Mouse (Mus musculus) adrenal gland, postnatal 25 days (tissue): Measurements from ENCODE around the gene Ezh1. TPM values are rescaled to one million over a fixed set of nuclear protein-coding genes. Genes with fewer than 3 reads are reported as not detected.

Experiments
- DNase-seq: peaks from one replicate; pipeline ENCODE4 v3.0.0; 2021; ENCODE audit warnings: mixed read lengths
- total RNA-seq: library from RNA; stranded (reverse); gene quantifications from 2 replicates; pipeline ENCODE4 v1.2.3, GENCODE M21; 2021

The Ezh1 gene
- total RNA-seq, 1 experiment from 2014 or later = 49.6 TPM

DNA sequence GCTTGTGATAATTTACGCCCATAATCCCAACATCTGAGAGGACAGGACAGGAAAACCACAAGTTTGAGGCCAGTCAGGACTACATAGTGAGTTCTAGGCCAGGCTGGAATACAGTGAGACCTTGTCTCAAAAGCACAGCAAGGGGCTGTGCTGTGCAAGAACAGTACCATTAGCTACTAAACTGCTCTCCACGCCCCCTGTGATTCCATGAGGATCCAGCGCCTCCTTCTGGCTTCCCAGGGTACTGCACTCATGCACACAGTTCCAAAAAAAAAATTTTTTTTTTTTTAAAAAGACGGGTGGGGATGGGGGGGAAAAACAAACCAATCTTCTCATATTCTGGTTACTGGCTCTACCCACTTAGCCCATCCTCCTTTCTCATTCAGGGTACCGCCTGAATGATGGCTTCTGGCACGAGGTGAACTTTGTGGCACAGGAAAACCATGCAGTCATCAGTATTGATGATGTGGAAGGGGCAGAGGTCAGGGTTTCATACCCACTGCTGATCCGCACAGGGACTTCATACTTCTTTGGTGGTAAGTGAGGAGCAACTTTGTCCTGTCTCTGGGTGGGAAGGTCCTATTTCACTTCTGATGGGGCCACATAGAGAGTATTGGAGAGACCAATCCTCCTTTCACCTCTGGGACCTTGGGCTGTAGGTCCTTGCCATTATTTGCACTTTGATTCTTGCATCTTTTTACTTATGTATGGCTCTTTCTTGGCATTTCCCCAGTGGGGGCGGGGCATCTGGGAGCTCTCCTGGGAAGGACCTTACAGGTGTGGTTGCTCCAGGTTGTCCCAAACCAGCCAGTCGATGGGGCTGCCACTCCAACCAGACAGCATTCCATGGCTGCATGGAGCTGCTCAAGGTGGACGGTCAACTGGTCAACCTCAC lies 45.2 kb downstream of the Ezh1 start:
- DNase-seq = peak; percentile 77

DNA sequence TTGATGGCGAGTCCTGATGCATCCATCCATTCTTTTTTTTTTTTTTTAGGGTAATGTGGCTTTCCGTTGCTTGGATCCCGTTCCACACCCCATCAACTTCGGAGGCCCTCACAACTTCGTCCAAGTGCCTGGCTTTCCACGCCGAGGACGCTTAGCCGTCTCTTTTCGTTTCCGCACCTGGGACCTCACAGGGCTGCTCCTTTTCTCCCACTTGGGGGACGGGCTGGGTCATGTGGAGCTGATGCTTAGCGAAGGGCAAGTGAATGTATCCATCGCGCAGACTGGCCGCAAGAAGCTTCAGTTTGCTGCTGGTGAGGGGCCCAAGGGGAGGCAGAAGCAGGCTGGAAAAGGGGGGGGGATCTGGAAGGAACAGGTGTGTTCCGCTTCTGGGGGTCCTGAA lies 46.0 kb downstream of the Ezh1 start:
- no peak for DNase-seq

DNA sequence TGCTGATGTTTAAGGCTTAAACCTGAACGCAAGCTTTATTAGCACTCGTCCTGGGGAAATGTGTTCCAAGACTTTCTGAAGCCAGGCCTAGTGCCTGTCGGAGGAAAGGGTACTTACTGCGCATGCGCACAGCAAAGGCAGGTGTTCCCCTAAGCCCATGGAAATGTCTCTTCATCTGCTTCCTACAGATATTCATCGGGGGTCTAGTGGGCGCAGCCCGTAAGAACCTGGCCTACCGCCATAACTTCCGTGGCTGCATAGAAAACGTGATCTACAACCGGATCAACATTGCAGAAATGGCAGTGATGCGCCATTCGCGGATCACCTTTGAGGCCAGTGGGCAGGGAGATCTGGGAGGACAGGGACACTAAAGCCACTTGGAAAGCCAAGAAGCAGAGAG lies 47.0 kb downstream of the Ezh1 start:
- no peak for DNase-seq

DNA sequence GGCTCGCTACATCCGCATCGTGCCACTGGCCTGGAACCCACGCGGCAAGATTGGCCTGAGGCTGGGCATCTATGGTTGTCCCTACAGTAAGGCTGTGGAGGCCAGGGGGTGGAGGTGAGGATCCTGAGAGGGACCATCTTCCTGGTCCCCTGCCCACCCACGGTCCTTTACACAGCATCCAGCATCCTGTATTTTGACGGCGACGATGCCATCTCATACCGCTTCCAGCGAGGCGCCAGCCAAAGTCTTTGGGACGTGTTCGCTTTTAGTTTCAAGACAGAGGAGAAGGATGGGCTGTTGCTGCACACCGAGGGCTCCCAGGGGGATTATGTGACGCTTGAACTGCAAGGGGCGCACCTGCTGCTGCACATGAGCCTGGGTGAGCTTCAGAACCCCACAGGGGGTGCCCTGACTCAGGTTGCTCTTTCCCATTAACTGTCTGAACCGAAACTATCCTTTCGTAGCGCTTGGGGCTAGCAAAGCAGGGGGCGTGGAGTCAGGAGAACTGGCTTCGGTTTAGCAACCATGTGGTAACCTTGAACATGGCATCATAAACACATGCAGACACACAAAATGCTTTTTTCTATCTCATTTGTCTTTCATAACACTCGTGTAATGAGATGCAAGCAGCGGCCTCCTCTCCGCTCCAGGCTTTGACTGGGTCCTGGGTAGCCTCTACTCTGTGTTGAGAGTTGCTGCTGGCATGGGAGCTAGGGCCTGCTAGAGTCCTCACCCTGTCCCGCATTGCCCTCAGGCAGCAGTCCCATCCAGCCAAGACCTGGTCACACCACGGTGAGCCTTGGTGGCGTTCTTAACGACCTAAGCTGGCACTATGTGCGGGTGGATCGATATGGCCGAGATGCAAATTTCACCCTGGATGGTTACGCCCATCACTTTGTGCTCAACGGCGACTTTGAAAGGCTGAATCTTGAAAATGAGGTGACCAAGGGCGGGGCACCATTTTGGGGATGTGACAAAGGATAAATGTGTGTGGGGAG lies 47.9 kb downstream of the Ezh1 start:
- DNase-seq = no peak

DNA sequence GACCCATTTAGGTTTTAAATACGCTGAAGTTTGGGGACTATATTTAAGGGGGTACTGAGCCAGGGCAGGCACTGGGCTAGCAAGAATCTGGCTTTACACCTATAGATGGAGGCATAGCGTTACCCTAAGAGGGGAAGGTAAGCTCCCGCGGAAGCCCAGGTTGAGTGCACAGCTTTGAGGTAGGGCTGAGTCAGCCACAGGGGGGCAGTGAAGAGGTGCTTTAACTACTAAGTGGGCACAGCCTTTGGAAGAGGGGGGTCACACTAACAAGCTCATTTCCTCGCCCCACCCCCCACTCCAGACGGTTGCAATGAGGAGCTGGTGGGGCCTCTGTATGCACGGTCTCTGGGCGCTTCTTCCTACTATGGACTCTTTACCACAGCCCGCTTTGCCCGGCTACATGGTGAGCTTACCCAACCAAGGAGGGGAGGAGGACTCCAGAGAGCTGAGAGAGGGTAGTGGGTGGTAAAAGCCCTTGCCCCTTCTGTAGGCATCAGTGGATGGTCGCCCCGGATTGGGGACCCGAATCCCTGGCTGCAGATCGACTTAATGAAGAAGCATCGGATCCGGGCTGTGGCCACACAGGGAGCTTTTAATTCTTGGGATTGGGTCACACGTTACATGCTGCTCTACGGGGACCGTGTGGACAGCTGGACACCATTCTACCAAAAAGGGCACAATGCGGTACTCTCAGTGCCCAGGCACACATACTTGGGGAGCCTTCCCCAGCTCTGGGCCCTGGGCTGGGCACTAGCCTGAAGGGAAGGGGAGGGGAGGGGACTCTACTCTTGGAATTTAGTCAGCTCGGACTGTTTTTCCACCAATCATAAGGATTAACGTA lies 49.1 kb downstream of the Ezh1 start:
- peak; percentile 52 for DNase-seq

DNA sequence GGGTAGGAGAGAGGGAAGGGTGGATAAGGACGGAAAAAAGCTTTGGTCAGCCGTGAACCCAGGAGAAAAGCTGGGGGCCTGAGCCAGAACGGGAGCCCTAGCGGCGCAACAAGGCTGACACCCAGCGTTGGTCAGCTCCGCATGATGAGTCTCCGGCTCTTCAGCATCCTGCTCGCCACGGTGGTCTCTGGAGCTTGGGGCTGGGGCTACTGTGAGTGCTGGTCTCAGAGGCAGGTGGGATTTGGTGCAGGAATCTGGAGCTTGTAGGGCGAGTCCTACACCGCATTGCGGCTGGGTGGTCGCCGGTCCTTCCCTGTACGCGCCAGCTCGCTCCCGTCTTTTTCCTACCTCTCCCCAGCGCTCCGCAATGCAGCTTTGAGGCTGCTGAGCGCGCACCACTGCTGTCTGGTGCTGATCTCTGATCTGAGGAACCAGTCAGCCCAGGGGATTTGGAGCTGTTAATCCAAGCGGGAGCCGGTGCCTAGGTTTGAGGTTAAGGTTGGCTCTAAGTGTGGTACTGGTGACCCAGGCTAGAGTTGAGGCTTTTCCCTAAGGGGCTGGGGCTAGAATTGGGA lies 50.1 kb downstream of the Ezh1 start:
- DNase-seq = peak; percentile 52

DNA sequence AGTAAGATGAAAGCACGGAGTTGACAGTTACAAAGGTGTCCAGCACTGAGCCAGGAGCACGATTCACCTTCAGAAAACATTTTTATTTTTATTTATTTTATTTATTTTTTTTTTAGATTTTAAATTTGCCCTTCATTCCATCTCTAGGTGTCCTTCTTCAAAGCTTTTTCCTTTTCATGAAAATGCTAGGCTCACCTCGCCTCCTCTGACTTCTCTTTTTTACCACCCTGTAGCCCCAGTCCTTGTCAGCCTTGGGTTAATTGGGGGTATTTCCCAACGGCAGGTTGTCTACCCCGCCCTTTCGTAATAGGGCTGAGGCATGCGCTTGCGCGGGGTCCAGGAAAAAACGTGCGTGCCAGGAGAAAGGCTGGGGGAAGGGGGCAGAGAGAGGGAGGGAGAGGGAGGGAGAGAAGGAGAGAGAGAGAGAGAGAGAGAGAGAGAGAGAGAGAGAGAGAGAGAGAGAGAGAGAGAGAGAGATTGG lies 50.6 kb downstream of the Ezh1 start:
- DNase-seq = no peak

DNA sequence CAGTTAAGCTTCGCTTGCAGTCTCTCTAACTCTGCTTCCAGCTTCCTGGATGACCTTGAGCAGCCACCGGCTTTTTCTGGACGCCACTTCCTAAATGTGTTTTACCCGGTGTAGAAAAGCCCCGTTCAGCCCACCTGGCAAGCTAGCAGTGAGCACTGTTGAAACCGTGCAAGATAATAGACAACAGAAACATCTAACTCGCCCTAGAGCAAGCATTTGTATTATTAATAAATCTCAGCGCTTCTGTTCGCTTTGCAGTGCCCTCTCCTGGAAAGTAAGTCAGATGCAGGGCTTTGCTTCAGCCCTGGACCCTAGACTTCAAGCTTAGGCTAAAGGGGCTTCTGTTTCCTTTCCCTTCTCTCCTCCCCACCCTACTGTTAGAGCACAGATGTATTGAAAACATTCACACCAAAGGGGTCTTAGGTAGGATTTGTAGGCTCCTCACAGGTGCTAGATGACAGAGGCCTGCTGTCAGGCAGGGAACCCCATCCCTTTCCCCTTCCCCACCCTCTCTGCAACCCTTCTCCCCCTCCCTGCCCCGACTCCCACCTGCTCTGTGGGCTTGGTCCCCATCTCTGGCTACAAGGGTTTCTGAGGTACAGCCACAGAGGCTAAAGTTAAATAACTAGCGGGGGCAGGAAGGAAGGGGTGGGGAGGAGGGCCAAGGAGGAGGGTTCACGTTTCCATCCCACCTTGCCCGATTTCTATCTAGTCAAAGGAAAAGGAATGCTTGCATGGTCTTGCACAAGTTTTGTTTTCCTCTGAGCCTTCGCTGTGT lies 51.2 kb downstream of the Ezh1 start, which contains the start of gene Ccr10:
Gene Ccr10, minus strand, starts transcription at position 593 of the 778 bp plus-strand sequence.
- DNase-seq = no peak

DNA sequence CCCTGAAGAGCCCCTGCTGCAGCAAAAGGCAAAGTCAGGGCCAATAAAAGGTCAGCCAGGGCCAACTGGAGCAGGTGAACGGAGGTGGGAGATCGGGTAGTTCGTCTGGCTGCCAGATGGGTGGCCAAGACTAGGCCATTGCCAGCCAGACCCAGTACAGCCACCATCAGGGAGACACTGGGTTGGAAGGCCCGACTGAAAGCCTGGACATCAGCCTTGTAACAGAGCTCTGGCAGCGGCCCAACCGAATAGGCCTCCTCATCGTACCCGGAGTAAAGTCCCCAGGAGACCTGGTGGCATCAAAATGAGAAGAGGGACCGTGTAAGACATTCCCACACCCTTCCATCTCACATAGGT lies 51.9 kb downstream of the Ezh1 start:
- peak; percentile 43 for DNase-seq

DNA sequence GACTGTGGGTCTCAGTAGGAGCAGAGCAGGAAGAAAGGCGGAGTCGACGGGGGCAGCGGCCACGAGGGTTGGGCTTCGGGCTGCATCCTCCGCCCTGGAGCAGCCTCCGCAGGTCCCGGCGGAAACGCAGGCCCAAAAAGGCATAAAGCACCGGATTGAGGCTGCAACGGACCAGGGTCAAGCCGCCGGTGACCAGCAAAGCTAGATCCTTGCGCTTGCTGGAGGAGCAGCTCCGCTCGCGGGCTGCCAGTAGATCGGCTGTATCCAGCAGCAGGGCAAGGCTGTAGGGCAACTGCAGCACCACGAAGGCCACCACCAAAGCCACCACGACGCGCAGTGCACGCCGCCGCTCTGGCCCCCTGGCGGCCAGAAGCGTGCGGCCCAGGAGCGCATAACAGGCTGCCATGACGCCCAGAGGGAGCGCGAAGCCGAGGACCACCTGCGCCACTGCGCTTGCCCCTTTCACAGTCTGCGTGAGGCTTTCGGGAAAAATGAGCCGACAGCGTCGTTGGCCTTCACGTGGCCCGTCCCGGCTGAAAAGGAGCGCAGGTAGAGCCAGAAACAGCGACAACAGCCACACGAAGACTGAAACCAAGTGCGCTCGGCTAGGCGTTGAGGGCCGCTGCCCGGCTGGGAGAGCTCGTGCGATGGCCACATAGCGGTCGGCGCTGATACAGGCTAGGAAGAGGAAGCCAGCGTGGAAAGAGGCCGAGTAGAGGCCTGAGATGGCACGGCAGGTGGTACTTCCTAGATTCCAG lies 52.5 kb downstream of the Ezh1 start:
- peak; percentile 76 for DNase-seq

DNA sequence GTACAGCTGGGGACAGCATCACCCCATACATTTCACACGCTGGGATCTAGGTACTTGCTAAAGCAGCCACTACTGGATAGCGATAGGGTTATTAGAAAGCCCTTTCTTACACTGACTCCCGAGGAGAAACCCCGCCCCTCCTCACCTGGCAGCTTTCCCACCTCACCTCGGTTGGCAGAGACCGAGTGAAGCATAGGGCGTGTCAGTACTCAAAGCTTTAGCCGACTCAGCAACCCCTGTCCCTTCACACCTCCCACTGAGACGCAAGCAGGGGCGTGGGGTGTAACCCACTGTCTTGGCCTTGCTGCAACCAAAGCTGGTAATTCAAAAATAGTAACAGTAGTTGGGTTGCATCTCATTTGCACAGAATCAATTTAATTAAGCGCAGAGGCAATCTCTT lies 53.2 kb downstream of the Ezh1 start:
- DNase-seq = no peak

DNA sequence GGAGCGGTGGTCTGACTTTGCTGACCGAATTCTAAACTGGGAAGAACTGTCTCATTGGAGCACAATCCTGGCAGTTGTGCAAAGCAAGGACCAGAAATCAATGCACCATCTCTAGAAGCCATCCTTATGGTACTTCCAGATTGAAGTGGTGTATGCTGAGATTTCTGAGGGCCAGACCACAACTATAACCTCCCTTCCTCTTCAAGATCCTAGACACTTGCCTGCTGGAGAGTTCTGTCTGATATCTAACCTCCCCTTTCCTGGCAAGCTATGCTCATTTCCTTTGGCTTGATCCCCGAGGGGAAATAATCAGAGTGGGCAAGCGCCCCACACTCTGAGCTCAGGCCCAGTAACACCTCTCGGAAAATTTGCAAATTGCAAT lies 53.8 kb downstream of the Ezh1 start:
- DNase-seq = no peak

DNA sequence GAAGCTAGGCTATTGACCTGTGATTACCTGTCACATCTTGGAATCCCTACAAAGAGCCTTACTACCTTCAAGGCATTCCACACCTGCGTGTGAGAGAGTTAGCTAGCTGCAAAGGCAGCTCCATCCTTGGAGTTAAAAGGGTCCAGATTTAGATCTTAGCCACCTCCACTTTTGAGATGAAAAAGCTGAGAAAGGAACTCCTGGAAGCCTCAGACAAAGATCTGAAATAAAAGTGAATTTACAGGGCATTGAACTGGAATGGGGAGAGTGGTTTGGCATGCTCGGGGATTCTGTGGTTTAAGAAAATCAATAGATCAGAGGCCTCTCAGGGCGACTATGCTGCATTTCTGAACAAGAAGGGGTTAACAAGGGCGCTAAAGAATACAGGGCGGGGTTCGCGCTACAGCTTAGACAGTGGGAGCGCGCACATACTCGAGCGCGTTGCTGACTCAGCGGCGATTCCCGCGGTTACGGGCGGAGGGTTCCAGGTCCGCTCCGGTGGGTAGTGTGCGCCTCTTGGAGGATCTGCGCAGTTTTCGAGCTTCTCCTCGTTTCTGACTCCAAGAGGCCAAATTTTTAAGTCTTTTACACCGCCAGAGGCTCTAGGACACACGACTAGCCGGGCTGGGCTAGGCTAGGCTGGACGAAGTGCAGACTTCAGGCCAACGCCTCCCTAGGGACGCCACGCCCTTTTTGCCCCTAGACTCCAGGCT lies 54.4 kb downstream of the Ezh1 start:
- peak; percentile 80 for DNase-seq

DNA sequence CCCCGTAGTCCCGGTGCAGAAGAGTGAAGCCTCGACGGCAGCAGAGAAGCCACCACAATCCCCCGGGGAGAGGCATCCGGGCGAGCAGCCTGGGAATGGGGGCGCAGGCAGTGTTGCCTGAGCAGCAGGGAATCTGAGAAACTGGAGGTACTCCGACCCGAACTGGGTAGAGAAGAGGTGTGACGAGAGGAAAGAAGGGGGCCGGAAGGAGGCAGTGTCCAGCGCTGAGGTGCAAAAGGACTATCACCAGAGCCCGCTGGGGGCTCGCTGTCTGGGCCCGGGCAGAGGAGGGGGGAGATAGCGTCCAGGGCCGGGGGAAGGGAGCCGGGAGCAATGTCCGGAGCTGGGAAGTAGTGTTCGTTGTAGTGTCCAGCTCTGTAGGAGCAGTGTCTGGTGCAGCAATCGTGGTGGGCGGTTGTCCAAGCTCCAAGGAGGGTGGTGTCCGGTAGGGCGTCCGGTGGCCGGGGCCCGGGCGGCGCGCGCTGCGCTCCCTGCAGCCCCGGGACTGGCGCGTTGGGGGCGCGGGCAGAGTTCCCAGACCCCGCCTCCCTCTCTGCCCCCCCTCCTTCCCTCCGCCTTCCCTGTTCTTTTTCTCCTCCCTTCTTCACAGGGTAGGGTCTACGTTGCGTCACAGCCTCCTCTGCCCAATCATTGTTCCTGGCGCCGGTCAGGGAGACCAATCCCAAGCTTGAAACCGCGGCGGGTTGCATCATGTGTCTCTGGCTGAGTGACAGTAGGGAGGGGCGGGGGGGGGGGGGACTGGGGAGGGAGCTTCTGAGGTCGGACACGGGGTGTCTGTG lies 55.3 kb downstream of the Ezh1 start, which contains the start of gene Plekhh3:
Gene Plekhh3, minus strand, starts transcription at position 541 of the 800 bp plus-strand sequence.
- peak; percentile 91 for DNase-seq

DNA sequence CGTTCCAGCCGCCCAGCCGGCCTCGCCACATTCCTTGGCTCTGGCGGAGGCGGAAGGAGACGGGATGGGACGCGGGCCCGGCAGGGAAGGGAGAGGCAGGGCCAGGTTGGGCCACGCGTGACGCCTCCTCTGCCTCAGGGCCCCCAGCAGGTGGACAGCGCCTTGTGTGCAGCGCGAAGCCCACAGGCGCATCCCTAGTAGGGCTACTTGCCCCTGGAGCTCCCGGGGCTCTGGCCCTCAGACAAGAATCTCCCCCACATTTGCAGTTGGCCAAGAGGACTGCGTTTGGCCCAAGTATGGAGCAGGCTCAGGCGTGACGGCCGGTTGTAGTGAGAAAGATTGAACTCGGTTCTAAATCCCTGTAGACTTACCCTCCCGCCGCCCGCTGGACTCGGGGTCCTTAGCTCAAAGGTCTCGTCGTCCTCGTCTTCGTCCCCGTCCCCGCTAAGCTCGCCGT lies 55.9 kb downstream of the Ezh1 start, which contains the start of gene Cntnap1:
Gene Cntnap1, plus strand, starts transcription at position 170 of the 457 bp plus-strand sequence.
- DNase-seq = peak; percentile 73

DNA sequence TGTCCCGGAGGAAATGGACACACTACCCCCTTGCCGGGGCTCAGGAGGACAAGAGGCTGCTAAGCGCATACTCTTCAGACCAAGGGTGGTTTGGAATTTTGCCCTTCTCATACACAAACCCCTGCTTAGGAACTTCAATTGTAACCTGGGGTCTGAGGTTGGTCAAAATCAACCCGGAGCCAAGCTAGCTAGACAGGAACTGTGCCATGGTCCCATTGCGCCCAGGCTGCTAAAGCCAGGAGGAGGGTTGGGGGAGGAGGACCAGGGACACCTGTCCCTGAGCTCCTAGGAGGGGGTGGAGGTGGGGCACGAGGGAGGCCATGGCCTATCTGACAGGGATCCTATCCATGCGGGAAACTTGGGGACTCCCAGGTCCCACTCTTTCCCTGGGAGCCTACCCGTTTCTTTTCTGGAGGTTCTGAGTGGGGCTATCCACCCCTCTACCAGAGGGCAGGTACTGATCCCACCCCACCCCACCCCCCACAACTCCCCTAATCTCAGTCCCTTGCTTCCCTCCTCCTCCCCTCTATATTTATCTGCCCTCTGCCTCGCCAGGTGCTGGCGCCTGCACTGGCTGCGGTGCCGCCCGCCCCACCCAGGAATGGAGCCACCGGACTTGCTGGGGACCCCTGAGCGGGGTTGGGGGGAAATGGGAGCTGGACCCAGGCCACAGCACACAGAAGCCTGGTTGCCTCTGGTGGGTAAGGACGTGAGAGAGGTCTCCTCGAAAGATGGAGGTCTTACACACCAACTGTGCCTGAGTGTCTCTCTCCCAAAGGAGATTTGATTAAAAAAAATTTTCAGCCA lies 56.8 kb downstream of the Ezh1 start:
- DNase-seq = peak; percentile 28
